Mouse (Mus musculus) midbrain, embryonic 16.5 days (tissue): Measurements from ENCODE around the gene Rfc3. TPM values are rescaled to one million over a fixed set of nuclear protein-coding genes. Genes with fewer than 3 reads are reported as not detected.

Experiments
- ATAC-seq: fragments of 200-750 bp; cut with Nextera tagmentation; 2 replicates; pipeline ENCODE4 v1.8.0; 2017; ENCODE audit warnings: moderate TSS enrichment
- H3K27ac ChIP-seq: fragments of 300-500 bp; sonication (generic); 2 replicates; pipeline ENCODE4 v1.5.1; 2014; ENCODE audit warnings: mild to moderate bottlenecking, low read length, mixed read lengths
- H3K27me3 ChIP-seq: fragments of 300-500 bp; sonication (generic); 2 replicates; pipeline ENCODE4 v1.6.1; 2014; ENCODE audit warnings: low read depth, low read length, mixed read lengths; ENCODE audit not compliant: control insufficient read depth, insufficient read depth
- H3K36me3 ChIP-seq: fragments of 300-500 bp; sonication (generic); 2 replicates; pipeline ENCODE4 v1.6.1; 2014; ENCODE audit warnings: mild to moderate bottlenecking, low read length, moderate library complexity, mixed read lengths; ENCODE audit not compliant: control insufficient read depth, insufficient read depth
- H3K4me1 ChIP-seq: fragments of 300-500 bp; sonication (generic); 2 replicates; pipeline ENCODE4 v1.6.1; 2014; ENCODE audit warnings: mild to moderate bottlenecking, low read length, mixed read lengths; ENCODE audit not compliant: control insufficient read depth, insufficient read depth
- H3K4me2 ChIP-seq: fragments of 300-500 bp; sonication (generic); 2 replicates; pipeline ENCODE4 v1.6.1; 2014; ENCODE audit warnings: mild to moderate bottlenecking, low read length, mixed read lengths
- H3K4me3 ChIP-seq: fragments of 300-500 bp; sonication (generic); 2 replicates; pipeline ENCODE4 v1.5.1; 2014; ENCODE audit warnings: low read depth, mild to moderate bottlenecking, low read length, moderate library complexity, mixed read lengths
- H3K9ac ChIP-seq: fragments of 300-500 bp; sonication (generic); 2 replicates; pipeline ENCODE4 v1.6.1; 2014; ENCODE audit warnings: low read depth, low read length, mixed read lengths
- H3K9me3 ChIP-seq: fragments of 300-500 bp; sonication (generic); replicated peaks from 2 replicates; pipeline ENCODE4 v1.6.1; 2014; ENCODE audit warnings: mild to moderate bottlenecking, low read length, mixed read lengths; ENCODE audit not compliant: control insufficient read depth, poor library complexity, severe bottlenecking
- WGBS: fragments of 180-500 bp; shearing (Covaris S2); extraction: QIAGEN DNeasy Blood & Tissue Kit; methylation state at CpG from one replicate; pipeline ENCODE4 v1.1.7; 2014; 5-methylcytosine and 5-hydroxymethylcytosine counted together
- polyA plus RNA-seq: library from polyadenylated mRNA; unstranded; fragments of >200 nt; fragmentation: Nextera tagmentation; extraction: Ambion mirVana; gene quantifications from 2 replicates; pipeline ENCODE4 v1.2.1, GENCODE M21; 2015

Rfc3 gene
- polyA plus RNA-seq, 1 experiment from 2014 or later, result 60.9 TPM

DNA sequence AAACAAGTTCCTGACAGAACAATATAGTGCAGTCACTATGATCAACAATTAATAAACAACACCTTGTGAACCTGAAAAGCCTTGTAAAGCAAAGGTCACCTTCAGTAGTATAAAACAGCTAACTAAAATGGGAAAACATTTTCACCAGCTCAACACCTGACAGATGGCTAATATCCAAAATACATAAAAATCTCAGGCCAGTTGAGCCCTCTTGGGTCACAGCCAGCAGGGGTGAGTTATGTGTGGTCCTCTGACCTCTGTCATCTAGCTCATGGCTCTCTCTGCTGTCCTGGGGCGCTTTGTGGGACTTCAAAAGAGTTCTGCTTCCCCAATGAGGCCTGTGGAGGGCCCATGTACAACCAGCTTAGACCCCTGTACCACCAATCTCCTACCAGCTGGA is 49.3 kb downstream of the Rfc3 start:
- Histone ChIP-seq H3K27ac (no peak overlapping the region), H3K36me3 (no peaks in the 10 kb centered on the region), H3K4me3 (no peak overlapping the region), H3K27me3 (no peaks in the 10 kb centered on the region), H3K4me2 (no peak overlapping the region), H3K9me3 (no peaks in the 10 kb centered on the region), H3K9ac (no peak overlapping the region), H3K4me1 (no peaks in the 10 kb centered on the region)
- 58% methylated on average over 1 of the region's 1 CpGs for WGBS
- ATAC-seq, result no peak

Other genes with a start within 250 kb of the Rfc3 start
- not detected in 2 replicates for gene Gm42906, start 223.1 kb downstream of the Rfc3 start, polyA plus RNA-seq
- not detected in 2 replicates for gene Vmn2r18, start 45.2 kb downstream of the Rfc3 start, polyA plus RNA-seq